Mouse (Mus musculus) forebrain, postnatal 0 days (tissue): ENCODE results near the gene Cfap99. TPM values are rescaled to one million over a fixed set of nuclear protein-coding genes. Genes with fewer than 3 reads are reported as not detected.

Experiments
- ATAC-seq: fragments of 200-750 bp; cut with Nextera tagmentation; 2 replicates; pipeline ENCODE4 v1.8.0; 2017; ENCODE audit warnings: mild to moderate bottlenecking, moderate library complexity
- DNase-seq: peaks from one replicate; pipeline ENCODE4 v3.0.0-alpha.2; 2015
- H3K27ac ChIP-seq: fragments of 300-500 bp; sonication (generic); 2 replicates; pipeline ENCODE4 v1.5.1; 2014; ENCODE audit warnings: low read depth, mild to moderate bottlenecking, antibody characterized with exemption, low read length, moderate library complexity, mixed read lengths
- H3K27me3 ChIP-seq: fragments of 300-500 bp; sonication (generic); 2 replicates; pipeline ENCODE4 v1.6.1; 2014; ENCODE audit warnings: mild to moderate bottlenecking, low read length, mixed read lengths; ENCODE audit not compliant: insufficient read depth
- H3K36me3 ChIP-seq: fragments of 300-500 bp; sonication (generic); 2 replicates; pipeline ENCODE4 v1.6.1; 2014; ENCODE audit warnings: mild to moderate bottlenecking, moderate library complexity; ENCODE audit not compliant: insufficient read depth
- H3K4me1 ChIP-seq: fragments of 300-500 bp; sonication (generic); 2 replicates; pipeline ENCODE4 v1.6.1; 2014; ENCODE audit warnings: antibody characterized with exemption; ENCODE audit not compliant: insufficient read depth
- H3K4me2 ChIP-seq: fragments of 300-500 bp; sonication (generic); 2 replicates; pipeline ENCODE4 v1.6.1; 2014; ENCODE audit warnings: low read depth, mild to moderate bottlenecking, moderate library complexity
- H3K4me3 ChIP-seq: fragments of 300-500 bp; sonication (generic); 2 replicates; pipeline ENCODE4 v1.5.1; 2014; ENCODE audit warnings: low read depth, low read length, mixed read lengths
- H3K9ac ChIP-seq: fragments of 300-500 bp; sonication (generic); 2 replicates; pipeline ENCODE4 v1.6.1; 2014; ENCODE audit warnings: mild to moderate bottlenecking
- H3K9me3 ChIP-seq: fragments of 300-500 bp; sonication (generic); 2 replicates; pipeline ENCODE4 v1.6.1; 2016; ENCODE audit warnings: low read length
- CTCF ChIP-seq: sonication (generic); IDR thresholded peaks from 2 replicates; pipeline ENCODE4 v1.5.1; 2016; ENCODE audit warnings: antibody characterized with exemption, control low read depth, low read depth
- WGBS: fragments of 180-500 bp; shearing (Covaris S2); extraction: QIAGEN DNeasy Blood & Tissue Kit; methylation state at CpG from one replicate; pipeline ENCODE4 v1.1.7; 2014; 5-methylcytosine and 5-hydroxymethylcytosine counted together
- polyA plus RNA-seq: library from polyadenylated mRNA; unstranded; fragments of >200 nt; fragmentation: Nextera tagmentation; extraction: Ambion mirVana; gene quantifications from 2 replicates; pipeline ENCODE4 v1.2.1, GENCODE M21; 2015
- total RNA-seq: library from RNA; depleted of rRNA; stranded (reverse); fragments of >200 nt; gene quantifications from 2 replicates; pipeline ENCODE4 v1.2.3, GENCODE M21; 2014

Gene Cfap99
- total and polyA plus RNA-seq, 2 experiments from 2014 or later: 0.23 to 0.24 TPM

GRCm38 (mm10) chr5:34298061-34298460 is 9.7 kb downstream of the Cfap99 start:
- Histone ChIP-seq H3K36me3 (no peaks in the 10 kb centered on the region), H3K9ac (no peak overlapping the region), H3K4me1 (no peaks in the 10 kb centered on the region), H3K4me3 (no peak overlapping the region), H3K27me3 (no peaks in the 10 kb centered on the region), H3K9me3 (no peaks in the 10 kb centered on the region), H3K4me2 (no peak overlapping the region), H3K27ac (no peak overlapping the region)
- WGBS: 53% methylated on average over 4 of the region's 4 CpGs
- TF ChIP-seq CTCF: no peak
- DNase-seq (no peak), ATAC-seq (peak; percentile 56)

DNA sequence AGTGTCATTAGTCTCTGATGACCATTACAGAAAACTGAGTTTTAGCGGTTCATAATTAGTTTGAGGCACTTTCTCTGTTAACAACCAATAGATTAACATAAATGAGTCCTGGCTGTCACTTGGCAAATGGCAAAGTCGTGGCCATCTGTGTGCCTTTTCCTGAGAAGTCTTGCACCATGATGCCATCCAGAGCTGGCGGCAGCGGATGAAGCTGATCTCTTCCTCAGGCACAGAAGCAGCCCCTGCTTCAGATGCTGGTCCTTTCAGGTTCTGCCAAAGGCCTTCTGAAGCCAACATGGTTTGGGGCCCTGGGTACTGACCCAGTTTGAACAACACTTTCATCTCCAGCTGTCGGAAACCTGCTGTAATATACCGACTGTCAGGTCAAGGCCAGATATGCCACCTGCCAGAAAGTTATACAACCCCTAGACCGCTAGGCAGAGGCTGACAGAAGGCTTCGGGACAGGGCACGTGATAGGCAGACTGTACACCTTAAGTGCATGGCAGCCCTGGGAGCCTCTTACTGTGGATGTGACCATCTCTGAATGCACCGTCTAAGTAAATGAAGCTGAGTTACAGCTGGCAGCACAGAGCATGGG is 10.6 kb downstream of the Cfap99 start:
- no peak overlapping the region for H3K4me2 ChIP-seq
- H3K4me3 ChIP-seq: no peak overlapping the region
- no peak overlapping the region for H3K9ac ChIP-seq
- no peaks in the 10 kb centered on the region for H3K4me1 ChIP-seq
- no peak overlapping the region for H3K27ac ChIP-seq
- ATAC-seq (no peak), DNase-seq (peak; percentile 18)
- WGBS: 73% methylated on average over 10 of the region's 10 CpGs
- no peaks in the 10 kb centered on the region for H3K36me3 ChIP-seq
- no peaks in the 10 kb centered on the region for H3K27me3 ChIP-seq
- no peaks in the 10 kb centered on the region for H3K9me3 ChIP-seq
- no peak for TF ChIP-seq CTCF

GRCm38 (mm10) chr5:34302377-34302776 is 14.0 kb downstream of the Cfap99 start:
- Histone ChIP-seq H3K4me1 (no peaks in the 10 kb centered on the region), H3K36me3 (no peaks in the 10 kb centered on the region), H3K27ac (no peak overlapping the region), H3K9ac (no peak overlapping the region), H3K4me2 (no peak overlapping the region), H3K4me3 (no peak overlapping the region), H3K9me3 (no peaks in the 10 kb centered on the region), H3K27me3 (no peaks in the 10 kb centered on the region)
- TF ChIP-seq CTCF: no peak
- ATAC-seq (no peak), DNase-seq (no peak)
- WGBS: 85% methylated on average over 7 of the region's 7 CpGs

DNA sequence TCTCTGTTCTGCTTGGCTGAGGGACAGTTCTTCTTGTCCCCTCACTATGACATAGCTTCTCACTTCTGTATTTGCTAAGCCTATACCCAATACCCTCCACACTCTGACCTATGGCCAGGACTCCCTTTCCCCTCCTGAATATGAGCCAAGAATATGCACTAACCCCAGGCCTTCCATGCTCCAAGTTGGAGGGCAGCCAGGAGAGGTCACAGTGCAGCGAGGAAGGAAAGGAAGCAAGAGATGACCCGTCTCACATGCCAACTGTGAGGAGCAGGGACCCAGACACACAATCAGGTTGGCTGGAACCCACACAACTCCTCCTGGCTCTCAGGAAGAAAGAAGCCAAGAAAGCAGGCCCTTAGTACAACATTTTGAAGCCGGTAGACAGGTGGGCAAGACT is 20.6 kb downstream of the Cfap99 start:
- Histone ChIP-seq H3K9me3 (no peaks in the 10 kb centered on the region), H3K9ac (no peak overlapping the region), H3K4me1 (no peaks in the 10 kb centered on the region), H3K4me2 (no peak overlapping the region), H3K27me3 (no peaks in the 10 kb centered on the region), H3K27ac (no peak overlapping the region), H3K4me3 (no peak overlapping the region), H3K36me3 (no peaks in the 10 kb centered on the region)
- DNase-seq: no peak
- WGBS: 79% methylated on average over 3 of the region's 3 CpGs
- ATAC-seq: no peak
- TF ChIP-seq CTCF: no peak

DNA sequence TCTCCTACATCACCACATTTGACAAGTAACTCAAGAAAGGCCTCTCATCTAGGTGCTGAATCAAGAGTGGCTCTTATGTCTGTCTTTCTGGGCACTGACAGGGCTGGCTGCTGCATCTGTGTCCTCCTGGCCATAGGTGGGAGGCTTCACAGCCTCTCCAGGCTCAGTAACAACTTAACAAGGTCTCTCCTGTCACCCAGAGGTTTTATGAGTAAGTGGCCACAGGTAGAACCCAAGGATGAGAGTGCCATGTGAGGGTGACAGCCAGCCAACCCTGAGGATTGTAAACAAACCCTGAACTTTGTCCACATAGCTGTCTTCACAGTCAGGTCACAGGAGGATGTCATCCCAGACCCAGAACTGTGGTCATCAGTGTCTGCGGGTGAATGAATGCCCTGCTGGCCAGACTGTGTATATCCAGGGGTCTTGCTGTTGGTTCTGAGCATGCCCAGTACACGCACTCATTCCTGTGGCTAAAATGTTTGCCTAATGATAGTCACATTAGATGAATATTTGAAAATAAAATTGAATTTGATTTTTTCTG is 31.2 kb downstream of the Cfap99 start:
- Histone ChIP-seq H3K4me1 (no peaks in the 10 kb centered on the region), H3K9me3 (no peaks in the 10 kb centered on the region), H3K27ac (no peak overlapping the region), H3K4me3 (no peak overlapping the region), H3K36me3 (no peaks in the 10 kb centered on the region), H3K4me2 (no peak overlapping the region), H3K27me3 (no peaks in the 10 kb centered on the region), H3K9ac (no peak overlapping the region)
- WGBS: 72% methylated on average over 2 of the region's 2 CpGs
- no peak for TF ChIP-seq CTCF
- ATAC-seq: no peak
- DNase-seq: no peak

DNA sequence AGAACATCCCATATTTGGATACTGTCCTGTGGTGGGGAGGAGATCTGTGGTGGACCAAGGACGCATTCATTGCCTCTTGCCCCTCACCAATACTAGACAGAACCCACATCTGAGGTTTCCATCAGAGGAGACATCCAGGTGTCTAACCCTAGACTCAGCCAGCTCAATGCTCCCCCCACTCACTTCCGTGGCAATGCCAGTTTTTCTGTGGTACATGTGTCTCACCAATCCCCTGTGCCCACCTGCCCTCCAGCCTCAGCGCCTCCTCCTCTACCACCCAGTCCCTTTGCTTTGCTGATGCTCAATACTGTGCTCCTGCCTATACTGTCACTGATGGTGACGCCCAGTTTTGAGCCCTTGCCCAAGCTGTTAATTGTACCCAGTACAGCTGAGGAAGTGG is 32.8 kb downstream of the Cfap99 start:
- no peak for DNase-seq
- H3K27ac ChIP-seq: no peak overlapping the region
- H3K9ac ChIP-seq: no peak overlapping the region
- no peaks in the 10 kb centered on the region for H3K9me3 ChIP-seq
- no peaks in the 10 kb centered on the region for H3K27me3 ChIP-seq
- H3K4me1 ChIP-seq: no peaks in the 10 kb centered on the region
- no peak for TF ChIP-seq CTCF
- no peak overlapping the region for H3K4me3 ChIP-seq
- no peaks in the 10 kb centered on the region for H3K36me3 ChIP-seq
- H3K4me2 ChIP-seq: no peak overlapping the region
- 84% methylated on average over 4 of the region's 4 CpGs for WGBS
- no peak for ATAC-seq

GRCm38 (mm10) chr5:34325286-34325685 is 36.9 kb downstream of the Cfap99 start:
- Histone ChIP-seq H3K36me3 (no peaks in the 10 kb centered on the region), H3K4me2 (no peak overlapping the region), H3K9ac (no peak overlapping the region), H3K27me3 (no peaks in the 10 kb centered on the region), H3K4me3 (no peak overlapping the region), H3K27ac (0 out of 2 replicates have a peak overlapping the region, but pooled peaks have one; percentile 9), H3K4me1 (no peaks in the 10 kb centered on the region), H3K9me3 (no peaks in the 10 kb centered on the region)
- TF ChIP-seq CTCF: no peak
- DNase-seq (peak; percentile 43), ATAC-seq (peak; percentile 73)
